Mouse (Mus musculus): ENCODE measurements around the gene Lipc. TPM values are rescaled to one million over a fixed set of nuclear protein-coding genes. Genes with fewer than 3 reads are reported as not detected.
"Not testable (repeated sequence)": the region's sequence is repeated elsewhere in the genome, so short reads cannot be mapped to it uniquely, and the experiment has no call there.

The Lipc gene
- polyA plus RNA-seq, 1 experiment from 2014 or later = 15.4 TPM

DNA sequence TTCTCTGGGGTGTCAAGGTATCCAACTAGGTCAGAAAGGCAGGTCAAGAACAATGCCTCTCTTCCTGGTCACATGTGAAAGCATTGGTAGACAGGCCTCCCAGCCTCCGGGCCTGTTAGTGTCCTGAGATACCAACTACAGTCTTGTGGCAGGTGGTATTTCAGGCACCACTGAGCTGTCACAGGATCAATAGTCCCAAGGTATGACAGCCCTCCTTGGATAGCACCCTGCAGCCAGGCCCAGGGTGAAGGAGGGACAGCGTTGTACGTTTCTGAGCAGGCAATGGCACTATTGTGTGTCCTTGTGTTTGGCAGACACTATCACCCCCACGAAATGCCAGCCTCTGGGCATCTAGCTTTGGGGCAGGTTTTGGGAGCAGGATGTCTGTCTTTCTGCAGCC, 77.0 kb downstream of the Lipc start:
- Histone ChIP-seq H3K27me3 (replicated peaks) (no peaks in the 10 kb centered on the region), H3K4me1 (peaks cover 35% of the 10 kb centered on the region), H3K9me3 (replicated peaks) (no peaks in the 10 kb centered on the region), H3K4me2 (no peak overlapping the region), H3K27ac (no peak overlapping the region), H3K4me3 (no peak overlapping the region), H3K36me3 (no peaks in the 10 kb centered on the region), H3K9ac (no peak overlapping the region)
- 81% methylated on average over 4 of the region's 4 CpGs for WGBS (ENCODE audit: insufficient replicate concordance)
- ATAC-seq = no peak

DNA sequence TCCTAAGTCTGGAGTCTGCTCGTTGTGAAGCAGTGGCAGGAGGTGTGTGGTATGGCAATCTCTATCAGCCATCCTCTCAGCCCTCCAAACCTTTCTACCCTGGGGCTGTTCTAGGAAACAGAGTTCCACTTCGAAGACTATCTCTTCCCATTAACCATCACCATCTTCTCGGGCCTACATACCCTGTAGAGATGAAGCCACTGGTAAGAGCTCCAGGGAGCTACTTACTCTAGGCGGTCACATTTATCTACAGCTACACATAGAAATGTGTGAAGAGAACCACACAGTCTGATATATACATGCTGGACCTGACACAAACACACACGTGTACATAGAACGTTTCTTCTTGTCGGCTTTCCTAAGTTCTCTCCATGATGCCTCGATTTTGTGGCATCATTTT, 79.4 kb downstream of the Lipc start:
- no peaks in the 10 kb centered on the region for H3K9me3 ChIP-seq (replicated peaks)
- peak; percentile 66 for ATAC-seq
- H3K9ac ChIP-seq = no peak overlapping the region; the same call in 1 of the 2 replicates
- H3K4me1 ChIP-seq = peaks cover 45% of the 10 kb centered on the region
- WGBS (ENCODE audit: insufficient replicate concordance) = 49% methylated on average over 8 of the region's 8 CpGs
- 0 out of 2 replicates have a peak overlapping the region, but pooled peaks have one; percentile 7 for H3K27ac ChIP-seq
- no peak overlapping the region for H3K4me3 ChIP-seq
- H3K36me3 ChIP-seq = no peaks in the 10 kb centered on the region
- no peak overlapping the region for H3K4me2 ChIP-seq
- H3K27me3 ChIP-seq (replicated peaks) = 0 out of 2 replicates have a peak, but pooled peaks cover 3% of the 10 kb centered on the region

DNA sequence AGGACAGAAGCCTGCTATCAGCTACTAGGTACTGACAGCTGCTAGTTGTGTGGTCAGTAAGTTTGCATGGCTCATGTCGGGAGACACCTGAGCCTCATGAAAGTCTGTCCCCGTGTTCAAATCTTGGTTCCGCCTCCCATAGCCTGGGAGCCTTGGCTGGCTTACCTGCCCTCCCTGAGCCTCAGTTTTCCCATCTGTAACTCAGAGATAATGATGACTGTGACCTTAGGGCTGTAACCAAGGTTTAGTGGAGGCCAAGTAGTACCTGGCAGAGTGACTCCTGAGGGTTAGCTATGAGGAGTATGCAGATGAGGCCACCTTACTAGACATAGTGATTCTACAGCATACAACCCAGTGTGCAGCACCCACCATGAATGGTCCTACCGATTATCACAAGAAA, 81.7 kb downstream of the Lipc start:
- Histone ChIP-seq H3K36me3 (no peaks in the 10 kb centered on the region), H3K4me3 (no peak overlapping the region), H3K27ac (peak overlapping the region; percentile 3; the same call in 1 of the 2 replicates), H3K27me3 (replicated peaks) (0 out of 2 replicates have a peak, but pooled peaks cover 3% of the 10 kb centered on the region), H3K9ac (peak overlapping the region; percentile 29; the same call in 1 of the 2 replicates), H3K4me1 (peaks cover 42% of the 10 kb centered on the region), H3K4me2 (no peak overlapping the region), H3K9me3 (replicated peaks) (no peaks in the 10 kb centered on the region)
- WGBS (ENCODE audit: insufficient replicate concordance) = 77% methylated on average over 4 of the region's 4 CpGs
- 0 out of 2 replicates have a peak, but pooled peaks have one; percentile 30 for ATAC-seq

DNA sequence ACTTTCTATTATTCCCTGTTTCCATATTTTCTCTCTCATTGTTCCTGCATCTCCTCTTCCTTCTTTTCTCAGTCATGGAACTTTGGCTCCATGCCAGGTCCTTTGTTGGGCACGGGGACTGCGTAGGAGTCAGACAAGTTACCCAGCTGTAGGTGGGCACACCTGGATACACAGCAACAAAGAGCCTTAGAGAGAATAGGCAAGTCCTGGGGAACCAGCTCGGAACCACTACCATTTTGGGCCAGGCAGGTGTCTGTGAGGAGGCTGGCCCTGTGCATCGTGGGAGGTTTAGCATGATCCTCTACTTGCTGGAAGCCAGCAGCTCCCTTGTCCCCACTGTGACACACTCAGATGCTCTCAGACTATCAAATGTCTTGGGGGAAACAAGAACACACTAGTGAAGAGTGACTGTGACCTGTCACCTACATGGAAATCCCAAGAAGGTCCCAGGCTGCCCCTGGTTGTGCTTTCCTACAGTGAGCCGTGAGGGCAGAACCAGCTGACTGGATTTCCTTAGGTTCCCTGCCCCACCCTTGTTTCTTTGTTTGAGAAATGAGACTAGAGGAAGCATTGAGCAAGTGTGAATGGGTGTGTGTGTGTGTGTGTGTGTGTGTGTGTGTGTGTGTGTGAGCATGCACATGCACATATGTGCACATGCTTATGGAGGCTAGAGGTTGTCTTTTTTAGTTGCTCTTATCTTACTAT, 82.7 kb downstream of the Lipc start:
- peaks cover 52% of the 10 kb centered on the region for H3K4me1 ChIP-seq

DNA sequence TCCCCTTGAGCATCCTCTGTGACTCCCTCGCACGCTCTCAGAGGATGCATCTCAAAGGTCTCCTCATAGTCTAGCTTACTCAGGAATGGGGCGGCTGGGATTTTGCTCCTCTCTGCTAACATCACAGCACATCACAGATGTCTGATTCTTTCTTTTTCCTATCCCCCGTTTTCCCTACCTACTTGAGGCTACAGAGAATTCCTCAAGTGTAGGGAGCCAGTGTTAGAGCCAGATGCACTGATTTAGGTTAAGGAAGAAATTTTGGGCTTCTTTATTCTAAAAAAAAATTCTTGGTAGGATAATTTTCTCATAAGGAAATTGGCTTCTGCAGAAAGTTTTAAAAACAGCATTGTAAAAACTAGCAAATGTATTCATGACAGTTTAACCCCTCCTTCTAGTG, 84.6 kb downstream of the Lipc start:
- no peaks in the 10 kb centered on the region for H3K9me3 ChIP-seq (replicated peaks)
- H3K4me1 ChIP-seq = peaks cover 57% of the 10 kb centered on the region
- 76% methylated on average over 4 of the region's 4 CpGs for WGBS (ENCODE audit: insufficient replicate concordance)
- H3K36me3 ChIP-seq = no peaks in the 10 kb centered on the region
- no peak for ATAC-seq
- H3K4me3 ChIP-seq = no peak overlapping the region
- no peak overlapping the region for H3K27ac ChIP-seq
- no peak overlapping the region for H3K9ac ChIP-seq
- H3K4me2 ChIP-seq = no peak overlapping the region
- 0 out of 2 replicates have a peak, but pooled peaks cover 3% of the 10 kb centered on the region for H3K27me3 ChIP-seq (replicated peaks)

More for the DNA sequence above, 82.7 kb downstream of the Lipc start:
- Histone ChIP-seq H3K27me3 (replicated peaks) (0 out of 2 replicates have a peak, but pooled peaks cover 3% of the 10 kb centered on the region), H3K9me3 (replicated peaks) (no peaks in the 10 kb centered on the region), H3K36me3 (no peaks in the 10 kb centered on the region), H3K4me2 (no peak overlapping the region), H3K27ac (no peak overlapping the region), H3K9ac (no peak overlapping the region), H3K4me3 (no peak overlapping the region)
- ATAC-seq = no peak
- 81% methylated on average over 5 of the region's 5 CpGs for WGBS (ENCODE audit: insufficient replicate concordance)

DNA sequence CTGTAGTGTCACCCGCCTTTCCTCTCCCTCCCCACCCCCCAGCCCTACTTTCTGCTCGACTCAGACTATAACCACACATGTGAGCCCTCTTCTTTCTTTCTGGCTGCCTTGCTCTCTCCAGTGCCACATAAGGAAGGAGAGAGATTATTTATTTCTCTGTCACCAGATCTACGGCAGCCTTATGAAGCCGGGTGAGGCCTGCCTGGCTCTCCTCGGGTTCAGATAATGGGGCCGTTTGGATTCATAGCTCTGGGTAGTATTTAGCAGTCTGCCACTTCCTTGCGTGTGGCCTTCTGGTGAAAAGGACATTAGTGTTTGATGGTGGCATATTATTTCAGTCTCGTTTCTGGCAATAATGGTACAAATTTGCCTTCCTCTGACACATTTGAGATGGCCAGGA, 88.0 kb downstream of the Lipc start:
- H3K4me1 ChIP-seq = peaks cover 43% of the 10 kb centered on the region
- no peaks in the 10 kb centered on the region for H3K36me3 ChIP-seq
- H3K27me3 ChIP-seq (replicated peaks) = 0 out of 2 replicates have a peak, but pooled peaks cover 3% of the 10 kb centered on the region
- H3K27ac ChIP-seq = peak overlapping the region; percentile 79
- H3K9me3 ChIP-seq (replicated peaks) = no peaks in the 10 kb centered on the region
- H3K4me3 ChIP-seq = no peak overlapping the region
- 44% methylated on average over 8 of the region's 8 CpGs for WGBS (ENCODE audit: insufficient replicate concordance)
- H3K4me2 ChIP-seq = 0 out of 2 replicates have a peak overlapping the region, but pooled peaks have one; percentile 6
- ATAC-seq = peak; percentile 75
- peak overlapping the region; percentile 34 for H3K9ac ChIP-seq

DNA sequence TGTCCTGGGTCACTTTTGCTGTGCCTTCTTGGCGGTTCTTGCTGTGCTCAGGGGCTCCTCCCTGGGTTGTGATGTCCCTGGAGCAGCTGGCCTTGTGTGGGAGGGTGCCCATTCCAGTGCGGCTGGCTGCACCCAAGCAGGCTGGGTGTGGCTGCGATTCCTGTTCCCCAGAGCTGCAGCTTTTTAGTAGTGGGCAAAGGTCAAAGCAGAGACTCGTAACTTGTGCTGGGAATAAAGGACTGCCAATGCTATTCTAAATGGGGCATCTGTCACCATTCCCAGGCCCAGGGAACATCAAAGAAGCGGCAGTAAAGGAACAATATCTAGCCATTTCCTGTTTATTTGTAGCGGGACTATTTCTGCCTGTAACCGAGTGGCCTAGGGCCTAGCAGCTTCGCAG, 88.7 kb downstream of the Lipc start:
- Histone ChIP-seq H3K4me3 (no peak overlapping the region), H3K4me1 (peaks cover 49% of the 10 kb centered on the region), H3K36me3 (no peaks in the 10 kb centered on the region), H3K27ac (peak overlapping the region; percentile 79), H3K27me3 (replicated peaks) (0 out of 2 replicates have a peak, but pooled peaks cover 3% of the 10 kb centered on the region), H3K9ac (peak overlapping the region; percentile 34), H3K4me2 (peak overlapping the region; percentile 12; the same call in 1 of the 2 replicates), H3K9me3 (replicated peaks) (no peaks in the 10 kb centered on the region)
- ATAC-seq = peak; percentile 71; the same call in 1 of the 2 replicates
- 51% methylated on average over 8 of the region's 8 CpGs for WGBS (ENCODE audit: insufficient replicate concordance)

DNA sequence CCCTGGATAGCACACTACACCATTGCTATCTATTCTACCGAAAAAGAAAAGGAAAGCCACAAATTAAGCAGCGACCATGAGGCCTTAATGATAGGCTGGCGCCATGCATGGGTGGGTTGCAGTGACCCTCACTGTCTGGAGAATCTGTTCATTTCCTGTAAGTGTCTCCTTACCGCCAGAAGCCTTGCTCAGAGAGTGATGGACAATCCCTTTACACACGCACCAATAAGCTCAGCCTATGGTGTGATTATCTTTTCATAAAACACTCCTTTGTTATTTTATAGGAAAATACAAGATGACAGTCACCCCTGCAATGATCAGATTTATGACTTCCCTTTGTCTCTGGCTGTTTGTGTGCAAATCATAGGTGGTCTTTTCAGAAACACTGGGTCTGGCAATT, 92.8 kb downstream of the Lipc start:
- H3K27ac ChIP-seq = no peak overlapping the region
- no peaks in the 10 kb centered on the region for H3K27me3 ChIP-seq (replicated peaks)
- H3K4me3 ChIP-seq = no peak overlapping the region
- no peaks in the 10 kb centered on the region for H3K36me3 ChIP-seq
- WGBS (ENCODE audit: insufficient replicate concordance) = 53% methylated on average over 5 of the region's 5 CpGs
- H3K9me3 ChIP-seq (replicated peaks) = no peaks in the 10 kb centered on the region
- H3K4me1 ChIP-seq = peaks cover 51% of the 10 kb centered on the region
- no peak for ATAC-seq
- H3K4me2 ChIP-seq = no peak overlapping the region
- no peak overlapping the region for H3K9ac ChIP-seq

DNA sequence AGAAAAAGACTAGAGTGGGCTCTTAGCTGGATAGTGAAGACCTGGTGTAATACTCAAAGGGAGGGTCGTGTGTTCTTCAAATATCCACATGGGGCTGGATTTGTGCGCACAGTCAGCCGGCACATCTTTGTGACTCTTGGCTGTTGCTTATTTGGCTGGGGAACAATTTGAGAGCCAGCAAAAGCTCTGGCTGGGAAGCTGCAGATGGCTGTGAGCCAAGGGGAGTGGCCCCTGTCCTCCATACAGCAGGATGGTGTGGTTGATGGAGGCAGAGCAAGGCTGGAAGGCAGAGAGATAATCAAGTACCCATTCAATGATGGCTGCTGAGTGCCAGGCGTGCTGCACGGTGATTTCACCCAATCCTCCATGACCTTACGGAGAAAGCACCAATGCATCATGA, 96.2 kb downstream of the Lipc start:
- Histone ChIP-seq H3K4me1 (peaks cover 55% of the 10 kb centered on the region), H3K4me3 (no peak overlapping the region), H3K4me2 (no peak overlapping the region), H3K27me3 (replicated peaks) (no peaks in the 10 kb centered on the region), H3K9ac (no peak overlapping the region), H3K9me3 (replicated peaks) (no peaks in the 10 kb centered on the region), H3K36me3 (no peaks in the 10 kb centered on the region), H3K27ac (no peak overlapping the region)
- WGBS (ENCODE audit: insufficient replicate concordance) = 75% methylated on average over 6 of the region's 6 CpGs
- ATAC-seq = no peak

DNA sequence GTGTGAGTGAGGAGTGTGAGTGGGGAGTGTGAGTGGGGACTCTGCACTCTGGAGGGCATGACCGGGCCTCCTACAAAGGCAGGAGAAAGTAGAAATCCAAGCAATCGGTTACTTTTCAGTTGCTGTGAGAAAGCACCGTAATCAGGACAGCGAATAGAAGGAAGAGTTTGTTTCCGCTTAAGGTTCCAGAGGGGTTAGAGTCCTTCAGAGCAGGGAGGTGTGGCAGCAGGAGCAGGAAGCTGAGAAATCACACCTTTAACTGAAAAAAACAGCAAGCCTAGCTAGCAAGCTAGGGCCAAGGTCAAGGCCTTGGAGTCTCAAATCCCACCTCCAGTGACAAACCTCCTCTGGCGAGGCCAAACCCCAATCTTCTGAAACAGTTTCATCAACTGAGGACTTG, 97.1 kb downstream of the Lipc start:
- no peak overlapping the region for H3K9ac ChIP-seq
- H3K4me1 ChIP-seq = peaks cover 56% of the 10 kb centered on the region
- no peaks in the 10 kb centered on the region for H3K36me3 ChIP-seq
- H3K27me3 ChIP-seq (replicated peaks) = no peaks in the 10 kb centered on the region
- H3K4me3 ChIP-seq = no peak overlapping the region
- WGBS (ENCODE audit: insufficient replicate concordance) = 65% methylated on average over 6 of the region's 6 CpGs
- ATAC-seq = no peak
- H3K9me3 ChIP-seq (replicated peaks) = no peaks in the 10 kb centered on the region
- no peak overlapping the region for H3K27ac ChIP-seq
- no peak overlapping the region for H3K4me2 ChIP-seq

DNA sequence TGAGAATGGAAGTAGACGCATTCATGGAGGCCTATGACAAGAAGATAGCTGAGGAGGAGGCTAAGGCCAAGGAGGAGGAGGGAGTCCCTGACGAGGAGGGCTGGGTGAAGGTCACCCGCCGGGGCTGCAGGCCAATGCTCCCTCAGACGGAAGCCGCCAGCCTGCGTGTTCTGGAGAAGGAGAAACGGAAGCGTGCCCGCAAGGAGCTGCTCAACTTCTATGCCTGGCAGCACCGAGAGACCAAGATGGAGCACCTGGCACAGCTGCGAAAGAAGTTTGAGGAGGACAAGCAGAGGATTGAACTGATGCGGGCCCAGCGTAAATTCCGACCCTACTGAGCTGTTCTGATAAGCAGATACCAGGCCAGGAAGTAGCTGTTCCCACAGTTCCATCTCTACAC, 98.9 kb downstream of the Lipc start:
- H3K4me3 ChIP-seq; ATAC-seq; H3K27me3 ChIP-seq (replicated peaks); H3K4me2 ChIP-seq; H3K9me3 ChIP-seq (replicated peaks); H3K36me3 ChIP-seq: not testable (repeated sequence)
- 63% methylated on average over 15 of the region's 15 CpGs for WGBS (ENCODE audit: insufficient replicate concordance)
- Histone ChIP-seq H3K4me1 (peaks cover 58% of the 10 kb centered on the region), H3K27ac (0 out of 2 replicates have a peak overlapping the region, but pooled peaks have one; percentile 30), H3K9ac (peak overlapping the region; percentile 12; the same call in 1 of the 2 replicates)

DNA sequence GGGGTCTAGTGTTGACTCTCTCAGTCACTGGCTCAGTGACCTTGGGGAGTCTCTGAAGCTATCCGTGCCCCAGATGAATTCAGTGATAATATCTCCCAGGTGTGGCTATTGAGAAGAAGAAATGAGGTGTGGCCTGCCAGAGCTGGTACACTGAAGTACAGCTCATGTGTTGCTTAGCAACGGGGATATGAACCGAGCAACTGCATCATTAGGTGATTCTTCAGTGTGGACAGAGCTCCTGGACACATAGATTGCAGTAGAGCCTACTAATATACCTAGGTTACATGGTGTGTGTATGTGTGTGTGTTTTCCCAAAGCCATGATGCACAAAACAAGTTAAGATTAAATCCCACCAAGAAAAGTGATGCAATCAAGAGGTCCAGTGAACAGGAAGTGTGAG, 100.5 kb downstream of the Lipc start:
- 66% methylated on average over 3 of the region's 3 CpGs for WGBS (ENCODE audit: insufficient replicate concordance)
- Histone ChIP-seq H3K27ac (no peak overlapping the region), H3K9ac (no peak overlapping the region), H3K9me3 (replicated peaks) (no peaks in the 10 kb centered on the region), H3K27me3 (replicated peaks) (no peaks in the 10 kb centered on the region), H3K4me3 (no peak overlapping the region), H3K36me3 (no peaks in the 10 kb centered on the region), H3K4me2 (no peak overlapping the region), H3K4me1 (peaks cover 72% of the 10 kb centered on the region)
- no peak for ATAC-seq

Data from liver, embryonic 12.5 days (tissue).